In the genomic region with DNA sequence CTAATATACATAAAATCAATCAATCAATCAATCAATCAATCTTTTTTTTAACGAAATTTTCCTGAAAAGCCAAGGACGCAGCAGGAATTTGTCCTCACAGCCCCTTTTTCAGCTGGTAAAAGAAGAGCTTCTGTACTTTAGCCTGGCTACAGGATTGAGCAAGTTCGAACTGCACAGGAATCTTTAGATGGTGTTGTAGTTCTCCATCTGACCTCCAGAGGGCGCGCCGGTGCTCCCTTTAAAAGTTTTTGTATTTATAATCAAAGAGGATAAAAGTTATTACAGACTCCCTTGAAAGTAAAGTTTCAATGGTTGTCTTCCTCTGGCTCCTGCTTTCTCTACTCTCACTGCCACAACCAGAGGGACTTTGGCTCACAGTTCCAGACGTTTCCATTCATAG, we compare ENCODE assay signal across 9 mouse cellular contexts. TPM values are rescaled to one million over a fixed set of nuclear protein-coding genes. Genes with fewer than 3 reads are reported as not detected.
DNase-seq lines count a peak whose midpoint lies in the region; ATAC-seq and TF ChIP-seq lines count a peak whose summit lies in the region.
"Had no signal": no experiment of that assay in that cellular context is flagged by ENCODE, and none has a peak within 500 bp of the region (broad histone marks: within the 10 kb centered on the region; RNA-seq: fewer than 3 reads in every experiment).

No protein-coding gene starts in this region.

- no peak overlapping the region for H3K27ac ChIP-seq in hindbrain, embryonic 14.5 days
- no peak overlapping the region for H3K27ac ChIP-seq in hindbrain, embryonic 13.5 days
- H3K27ac ChIP-seq: liver, embryonic 13.5 days had no signal

- H3K27me3 ChIP-seq in hindbrain, embryonic 14.5 days (ENCODE audit: control insufficient read depth, insufficient read depth, low read length): no peaks in the 10 kb centered on the region
- no peaks in the 10 kb centered on the region for H3K27me3 ChIP-seq in hindbrain, embryonic 13.5 days
- no peaks in the 10 kb centered on the region for H3K27me3 ChIP-seq in E14TG2a.4 (ENCODE audit: insufficient read depth, low read length)
- H3K27me3 ChIP-seq: liver, embryonic 13.5 days had no signal

- peak; percentile 56 for TF ChIP-seq CTCF in E14TG2a.4 (conservative IDR thresholded peaks at IDR 0.05; ENCODE audit: low read length)

- H3K4me3 ChIP-seq in hindbrain, embryonic 14.5 days (replicated peaks; ENCODE audit: low read length): no peak overlapping the region
- no peak overlapping the region for H3K4me3 ChIP-seq in hindbrain, embryonic 13.5 days
- no peak overlapping the region for H3K4me3 ChIP-seq in E14TG2a.4 (replicated peaks; ENCODE audit: low read length)
- H3K4me3 ChIP-seq: liver, embryonic 13.5 days had no signal

- no peak overlapping the region for H3K4me2 ChIP-seq in hindbrain, embryonic 14.5 days (replicated peaks)
- H3K4me2 ChIP-seq in hindbrain, embryonic 13.5 days: no peak overlapping the region
- H3K4me2 ChIP-seq: liver, embryonic 13.5 days had no signal

- no peak overlapping the region for H3K9ac ChIP-seq in hindbrain, embryonic 14.5 days
- no peak overlapping the region for H3K9ac ChIP-seq in hindbrain, embryonic 13.5 days
- H3K9ac ChIP-seq: liver, embryonic 13.5 days had no signal

- no peaks in the 10 kb centered on the region for H3K4me1 ChIP-seq in hindbrain, embryonic 14.5 days (replicated peaks; ENCODE audit: control insufficient read depth, insufficient read depth, low read length)
- H3K4me1 ChIP-seq in hindbrain, embryonic 13.5 days (replicated peaks): no peaks in the 10 kb centered on the region
- peaks cover 9% of the 10 kb centered on the region for H3K4me1 ChIP-seq in E14TG2a.4 (replicated peaks; ENCODE audit: low read depth, low read length)

- no peaks in the 10 kb centered on the region for H3K9me3 ChIP-seq in hindbrain, embryonic 14.5 days (ENCODE audit: control insufficient read depth, low read length)
- no peaks in the 10 kb centered on the region for H3K9me3 ChIP-seq in hindbrain, embryonic 13.5 days
- H3K9me3 ChIP-seq in E14TG2a.4 (ENCODE audit: low read length): no peaks in the 10 kb centered on the region
- H3K9me3 ChIP-seq: liver, embryonic 13.5 days had no signal

- peak; percentile 67 for DNase-seq in hindbrain, embryonic 14.5 days (ENCODE audit: low spot score)
- DNase-seq in adrenal gland, postnatal 4 days (ENCODE audit: low spot score in 2 of 2): peak; percentile 31 to 44
- peak; percentile 32 to 44 for DNase-seq in gastrocnemius, adult 8-10 months (ENCODE audit: low spot score in 2 of 2)
- peak; percentile 73 to 78 for DNase-seq in left cerebral cortex, adult 18-20 months (ENCODE audit: low spot score in 2 of 2)
- peak; percentile 61 to 67 for DNase-seq in natural killer cell, adult 2 months (ENCODE audit: low spot score in 2 of 2)
- DNase-seq in thymus, postnatal 36 days: peak; percentile 44 to 54
- DNase-seq: liver, embryonic 13.5 days had no signal

- ATAC-seq in hindbrain, embryonic 14.5 days (ENCODE audit: low FRiP score): no peak
- no peak for ATAC-seq in hindbrain, embryonic 13.5 days (ENCODE audit: low FRiP score)

- H3K36me3 ChIP-seq in hindbrain, embryonic 14.5 days (replicated peaks; ENCODE audit: control insufficient read depth, insufficient read depth): no peaks in the 10 kb centered on the region
- H3K36me3 ChIP-seq in hindbrain, embryonic 13.5 days: no peaks in the 10 kb centered on the region
- no peaks in the 10 kb centered on the region for H3K36me3 ChIP-seq in E14TG2a.4 (ENCODE audit: insufficient read depth, low read length)
- H3K36me3 ChIP-seq: liver, embryonic 13.5 days had no signal

- 16% methylated on average over 7 of the region's 7 CpGs for WGBS in hindbrain, embryonic 14.5 days
- 15% methylated on average over 7 of the region's 7 CpGs for WGBS in hindbrain, embryonic 13.5 days

RNA-seq across cellular contexts. Expression of gene Dbi, which starts 22.6 kb away (rescaled TPM):
- polyA plus RNA-seq in hindbrain, embryonic 14.5 days (2014; fragmentation: Nextera tagmentation; extraction: Ambion mirVana): 1,408 and 1,660 TPM in 2 replicates
- 1,104 and 1,361 TPM in 2 replicates for polyA plus RNA-seq in hindbrain, embryonic 13.5 days (2015; fragmentation: Nextera tagmentation; extraction: Ambion mirVana)
- 100 to 1,000 TPM; 429 to 512 TPM for total RNA-seq in adrenal gland, postnatal 4 days (2021)
- total RNA-seq in gastrocnemius, adult 8-10 months (2022): 100 to 1,000 TPM; 117 to 144 (median 142) TPM
- total RNA-seq in left cerebral cortex, adult 18-20 months (2021): 100 to 1,000 TPM; 254 to 257 TPM

RNA-seq across cellular contexts. Expression of gene 3110009E18Rik, which starts 22.7 kb away (rescaled TPM):
- 14.5 and 16.3 TPM in 2 replicates for polyA plus RNA-seq in hindbrain, embryonic 14.5 days (2014; fragmentation: Nextera tagmentation; extraction: Ambion mirVana)
- polyA plus RNA-seq in hindbrain, embryonic 13.5 days (2015; fragmentation: Nextera tagmentation; extraction: Ambion mirVana): 20.1 and 21.6 TPM in 2 replicates
- 10 to 100 TPM; 12.5 to 14.2 TPM for total RNA-seq in adrenal gland, postnatal 4 days (2021)
- 1 to 10 TPM; 3.6 to 5.2 (median 4.1) TPM for total RNA-seq in gastrocnemius, adult 8-10 months (2022)
- total RNA-seq in left cerebral cortex, adult 18-20 months (2021): 1 to 10 TPM; 5.3 to 5.6 TPM

RNA-seq across cellular contexts. Expression of gene Tmem37, which starts 24.5 kb away (rescaled TPM):
- polyA plus RNA-seq in hindbrain, embryonic 14.5 days (2014; fragmentation: Nextera tagmentation; extraction: Ambion mirVana): 7.5 and 10.1 TPM in 2 replicates
- 7.9 and 8.0 TPM in 2 replicates for polyA plus RNA-seq in hindbrain, embryonic 13.5 days (2015; fragmentation: Nextera tagmentation; extraction: Ambion mirVana)
- total RNA-seq in adrenal gland, postnatal 4 days (2021): 10 to 100 TPM; 17.5 to 18.5 TPM
- total RNA-seq in gastrocnemius, adult 8-10 months (2022): 10 to 100 TPM in 2 of 4 experiments, 1 to 10 TPM in 2; 7.0 to 17.1 (median 11.3) TPM
- 1 to 10 TPM in 1 of 2 experiments, under 1 TPM in 1; 0.94 to 2.0 TPM for total RNA-seq in left cerebral cortex, adult 18-20 months (2021)
